Mouse (Mus musculus) kidney, adult 2 months (tissue): ENCODE results near the gene Ano6.

Experiments used
- CTCF ChIP-seq: fragments of 200-500 bp; conservative IDR thresholded peaks from 2 replicates; pipeline ENCODE4 v1.5.1; 2011; ENCODE audit warnings: low read depth, mild to moderate bottlenecking, control low read depth, low read length, moderate library complexity, mixed read lengths; ENCODE audit not compliant: insufficient read depth, insufficient read length
- POLR2A ChIP-seq: fragments of 200-500 bp; IDR thresholded peaks from one replicate; pipeline ENCODE4 v1.6.1; 2011; ENCODE audit warnings: low read depth, low read length, control low read depth

- no peak for TF ChIP-seq POLR2A
- TF ChIP-seq CTCF = no peak
These were observed 66.3 kb downstream of the Ano6 start for GRCm38 (mm10) chr15:95856684-95857595.
